Mouse (Mus musculus) ES-Bruce4 (cell line): ENCODE results near the gene Mapre3. TPM values are rescaled to one million over a fixed set of nuclear protein-coding genes. Genes with fewer than 3 reads are reported as not detected.
A peak's percentile ranks its signal among the peaks of the same experiment; 100 is the strongest.

Experiments
- H3K27ac ChIP-seq: 2 replicates; pipeline ENCODE4 v1.5.1; 2012; ENCODE audit warnings: low read length, inconsistent platforms; ENCODE audit not compliant: insufficient read depth
- H3K27me3 ChIP-seq: 2 replicates; pipeline ENCODE4 v1.6.1; 2012; ENCODE audit warnings: mild to moderate bottlenecking, low read length, inconsistent platforms; ENCODE audit not compliant: control insufficient read depth, poor library complexity, insufficient read depth, severe bottlenecking
- H3K36me3 ChIP-seq: 2 replicates; pipeline ENCODE4 v1.6.1; 2012; ENCODE audit warnings: inconsistent platforms, mild to moderate bottlenecking, low read length, moderate library complexity; ENCODE audit not compliant: control insufficient read depth, poor library complexity, insufficient read depth, severe bottlenecking
- H3K4me1 ChIP-seq: one replicate; pipeline ENCODE4 v1.8.1; 2011; ENCODE audit warnings: low read length; ENCODE audit not compliant: control insufficient read depth, insufficient read depth
- H3K4me3 ChIP-seq: 2 replicates; pipeline ENCODE4 v1.5.1; 2011; ENCODE audit warnings: low read depth, mild to moderate bottlenecking, low read length
- H3K9ac ChIP-seq: 2 replicates; pipeline ENCODE4 v1.6.1; 2012; ENCODE audit warnings: low read depth, mild to moderate bottlenecking, inconsistent platforms; ENCODE audit not compliant: poor library complexity, severe bottlenecking
- H3K9me3 ChIP-seq: replicated peaks from 2 replicates; pipeline ENCODE4 v1.6.1; 2012; ENCODE audit warnings: mild to moderate bottlenecking, low read length, inconsistent platforms; ENCODE audit not compliant: control insufficient read depth, poor library complexity, insufficient read depth, severe bottlenecking
- CTCF ChIP-seq: IDR thresholded peaks from one replicate; pipeline ENCODE4 v1.8.1; 2011; ENCODE audit warnings: low read depth, low read length
- EP300 ChIP-seq: IDR thresholded peaks from 2 replicates; pipeline ENCODE4 v1.6.1; 2011; ENCODE audit warnings: low read depth, low read length; ENCODE audit not compliant: insufficient read depth
- POLR2A ChIP-seq: IDR thresholded peaks from one replicate; pipeline ENCODE4 v1.8.1; 2011; ENCODE audit warnings: low read length; ENCODE audit not compliant: insufficient read depth
- polyA plus RNA-seq: library from polyadenylated mRNA; stranded (reverse); fragments of >200 nt; gene quantifications from 2 replicates; pipeline ENCODE4 v1.2.4, GENCODE M21; 2011; ENCODE audit warnings: low read depth; ENCODE audit not compliant: missing spikeins, insufficient read depth, insufficient read length

The Mapre3 gene
- polyA plus RNA-seq, 1 experiment = 15.6 TPM

DNA sequence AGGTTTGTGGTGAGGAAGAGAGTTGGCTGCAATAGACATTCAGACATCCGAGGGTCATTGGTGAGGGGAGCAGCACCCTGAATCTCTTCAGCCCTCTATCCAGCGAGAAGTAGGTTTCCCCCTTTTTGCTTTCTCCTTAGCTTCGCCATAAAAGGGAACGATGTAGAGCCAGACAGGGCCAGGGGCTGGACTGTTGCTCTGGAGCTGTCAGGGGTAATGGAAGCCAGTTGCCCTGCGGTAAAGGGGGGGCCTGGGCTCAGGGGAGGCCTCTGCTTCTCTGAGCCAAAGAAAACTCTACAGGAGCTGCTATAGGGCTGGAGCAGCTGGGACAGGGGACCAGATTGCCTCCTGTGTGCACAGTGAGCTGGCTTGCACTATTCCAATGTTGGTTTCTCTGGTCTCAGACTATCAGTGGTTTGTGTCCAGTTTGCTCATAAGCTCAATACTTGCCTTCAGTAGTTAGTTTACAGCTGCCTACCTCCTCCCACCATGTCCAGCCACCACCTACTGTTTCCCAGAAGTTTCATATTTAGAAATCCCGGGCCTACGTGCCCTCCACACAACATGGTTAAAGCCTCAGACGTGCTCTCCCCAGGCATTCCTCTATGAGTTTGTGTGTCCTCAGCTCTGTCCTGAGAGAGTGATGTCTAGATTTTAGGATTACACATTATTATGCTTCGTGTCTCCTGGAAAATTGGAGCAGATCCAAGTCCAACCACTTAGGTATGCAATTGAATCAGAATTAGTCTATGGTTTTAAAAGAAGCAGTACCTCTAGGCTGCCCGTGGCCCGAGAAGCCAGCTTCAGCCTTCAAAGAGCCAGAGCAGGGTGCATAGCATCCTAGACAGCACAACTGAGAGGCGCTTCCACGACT is 94.2 kb downstream of the Mapre3 start:
- Histone ChIP-seq H3K9me3 (no peaks in the 10 kb centered on the region), H3K9ac (peak overlapping the region; percentile 23), H3K27ac (no peak overlapping the region), H3K36me3 (peaks cover 12% of the 10 kb centered on the region), H3K4me3 (peak overlapping the region; percentile 70), H3K4me1 (no peaks in the 10 kb centered on the region), H3K27me3 (no peaks in the 10 kb centered on the region)
- TF ChIP-seq CTCF = no peak
- no peak for TF ChIP-seq EP300
- TF ChIP-seq POLR2A = no peak

- TF ChIP-seq POLR2A (no peak), CTCF (no peak), EP300 (no peak)
- Histone ChIP-seq H3K27ac (no peak overlapping the region), H3K27me3 (no peaks in the 10 kb centered on the region), H3K4me1 (no peaks in the 10 kb centered on the region), H3K9ac (no peak overlapping the region), H3K9me3 (no peaks in the 10 kb centered on the region), H3K36me3 (peaks cover 9% of the 10 kb centered on the region), H3K4me3 (no peak overlapping the region)
These were observed 94.8 kb downstream of the Mapre3 start for GRCm38 (mm10) chr5:30909300-30909659.

DNA sequence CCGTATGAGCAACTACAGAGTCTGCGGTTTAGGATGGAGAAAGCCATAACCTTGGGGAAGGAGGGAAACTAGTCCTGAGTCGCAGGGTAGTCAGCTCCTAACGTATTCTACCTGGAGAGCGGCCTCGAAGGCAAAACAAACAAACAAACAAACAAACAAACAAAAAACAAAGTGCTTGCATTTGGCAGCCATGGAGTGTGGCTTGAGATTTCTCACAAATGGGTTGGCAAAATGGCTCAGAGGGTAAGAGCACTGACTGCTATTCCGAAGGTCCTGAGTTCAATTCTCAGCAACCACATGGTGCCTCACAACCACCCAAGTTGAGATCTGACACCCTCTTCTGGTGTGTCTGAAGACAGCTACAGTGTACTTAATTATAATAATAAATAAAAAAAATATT is 95.4 kb downstream of the Mapre3 start:
- no peaks in the 10 kb centered on the region for H3K27me3 ChIP-seq
- no peaks in the 10 kb centered on the region for H3K9me3 ChIP-seq
- H3K36me3 ChIP-seq = peaks cover 5% of the 10 kb centered on the region
- no peak overlapping the region for H3K9ac ChIP-seq
- TF ChIP-seq EP300 (no peak), CTCF (no peak), POLR2A (no peak)
- H3K4me1 ChIP-seq = no peaks in the 10 kb centered on the region
- no peak overlapping the region for H3K4me3 ChIP-seq
- H3K27ac ChIP-seq = no peak overlapping the region

GRCm38 (mm10) chr5:30910481-30910880 is 96.0 kb downstream of the Mapre3 start:
- no peaks in the 10 kb centered on the region for H3K9me3 ChIP-seq
- H3K36me3 ChIP-seq = peaks cover under 1% of the 10 kb centered on the region
- TF ChIP-seq CTCF (no peak), EP300 (no peak), POLR2A (no peak)
- no peak overlapping the region for H3K4me3 ChIP-seq
- H3K27ac ChIP-seq = no peak overlapping the region
- no peaks in the 10 kb centered on the region for H3K27me3 ChIP-seq
- H3K9ac ChIP-seq = no peak overlapping the region
- H3K4me1 ChIP-seq = no peaks in the 10 kb centered on the region

GRCm38 (mm10) chr5:30912156-30912555 is 97.7 kb downstream of the Mapre3 start:
- Histone ChIP-seq H3K27ac (no peak overlapping the region), H3K9ac (no peak overlapping the region), H3K4me3 (no peak overlapping the region), H3K9me3 (no peaks in the 10 kb centered on the region), H3K4me1 (no peaks in the 10 kb centered on the region), H3K27me3 (no peaks in the 10 kb centered on the region), H3K36me3 (no peaks in the 10 kb centered on the region)
- no peak for TF ChIP-seq EP300
- TF ChIP-seq CTCF = no peak
- no peak for TF ChIP-seq POLR2A
